Mouse (Mus musculus) brown adipose tissue, adult 24 weeks (tissue): Measurements from ENCODE around the gene Cercam. TPM values are rescaled to one million over a fixed set of nuclear protein-coding genes. Genes with fewer than 3 reads are reported as not detected.

Source experiments
- H3K27ac ChIP-seq: fragments of 200-500 bp; replicated peaks from 2 replicates; pipeline ENCODE4 v1.5.1; 2012; ENCODE audit warnings: low read depth, mild to moderate bottlenecking, low read length
- H3K4me1 ChIP-seq: fragments of 200-500 bp; 2 replicates; pipeline ENCODE4 v1.6.1; 2012; ENCODE audit warnings: low read length, mixed read lengths; ENCODE audit not compliant: control insufficient read depth, insufficient read depth, insufficient read length
- H3K4me3 ChIP-seq: fragments of 200-500 bp; 2 replicates; pipeline ENCODE4 v1.5.1; 2012; ENCODE audit warnings: low read depth, mild to moderate bottlenecking, low read length, moderate library complexity; ENCODE audit not compliant: insufficient read depth
- polyA plus RNA-seq: library from polyadenylated mRNA; stranded (reverse); fragments of >200 nt; gene quantifications from 2 replicates; pipeline ENCODE4 v1.2.4, GENCODE M21; 2012; ENCODE audit not compliant: missing spikeins, insufficient read depth, insufficient read length

The Cercam gene
- polyA plus RNA-seq, result 3.1 and 3.5 TPM in 2 replicates

- Histone ChIP-seq H3K27ac (no peak within 1 kb of the TSS), H3K4me3 (peak within 1 kb of the TSS; percentile 67), H3K4me1 (no peaks in the 10 kb centered on the region)
These were observed at the start of gene Cercam for GRCm38 (mm10) chr2:29868949-29869645. Cercam (plus strand) TSS chr2:29869164.

- Histone ChIP-seq H3K4me1 (no peaks in the 10 kb centered on the region), H3K4me3 (no peak overlapping the region), H3K27ac (no peak overlapping the region)
These were observed 49.6 kb upstream of the Cercam start for GRCm38 (mm10) chr2:29819363-29819762.

GRCm38 (mm10) chr2:29820025-29820817 lies 48.7 kb upstream of the Cercam start, which contains the start of gene Urm1:
Urm1 (plus strand) TSS chr2:29820075.
- peak within 1 kb of the TSS; percentile 68 for H3K27ac ChIP-seq
- peak within 1 kb of the TSS; percentile 66 for H3K4me3 ChIP-seq
- H3K4me1 ChIP-seq, result no peaks in the 10 kb centered on the region

- H3K4me1 ChIP-seq, result no peaks in the 10 kb centered on the region; the same call in 1 of the 2 replicates
- H3K27ac ChIP-seq, result peak overlapping the region; percentile 96
- H3K4me3 ChIP-seq, result peak overlapping the region; percentile 79
These were observed 42.5 kb upstream of the Cercam start for GRCm38 (mm10) chr2:29826318-29826925.

GRCm38 (mm10) chr2:29826926-29827708 lies 41.8 kb upstream of the Cercam start:
- no peaks in the 10 kb centered on the region; the same call in 1 of the 2 replicates for H3K4me1 ChIP-seq

GRCm38 (mm10) chr2:29827709-29828024 lies 41.3 kb upstream of the Cercam start:
- no peaks in the 10 kb centered on the region; the same call in 1 of the 2 replicates for H3K4me1 ChIP-seq
- peak overlapping the region; percentile 77 for H3K27ac ChIP-seq
- peak overlapping the region; percentile 91 for H3K4me3 ChIP-seq

More at GRCm38 (mm10) chr2:29826926-29827708, 41.8 kb upstream of the Cercam start:
- peak overlapping the region; percentile 96 for H3K27ac ChIP-seq
- H3K4me3 ChIP-seq, result peak overlapping the region; percentile 91

GRCm38 (mm10) chr2:29831106-29831505 lies 37.9 kb upstream of the Cercam start:
- no peaks in the 10 kb centered on the region; the same call in 1 of the 2 replicates for H3K4me1 ChIP-seq
- no peak overlapping the region for H3K4me3 ChIP-seq
- H3K27ac ChIP-seq, result no peak overlapping the region

GRCm38 (mm10) chr2:29833796-29834195 lies 35.2 kb upstream of the Cercam start:
- H3K27ac ChIP-seq, result no peak overlapping the region
- H3K4me3 ChIP-seq, result no peak overlapping the region
- no peaks in the 10 kb centered on the region for H3K4me1 ChIP-seq

- Histone ChIP-seq H3K27ac (no peak overlapping the region), H3K4me1 (no peaks in the 10 kb centered on the region), H3K4me3 (no peak overlapping the region)
These were observed 33.5 kb upstream of the Cercam start for GRCm38 (mm10) chr2:29835391-29835899.

GRCm38 (mm10) chr2:29839460-29839859 lies 29.5 kb upstream of the Cercam start:
- Histone ChIP-seq H3K4me1 (no peaks in the 10 kb centered on the region), H3K4me3 (no peak overlapping the region), H3K27ac (no peak overlapping the region)

GRCm38 (mm10) chr2:29843231-29844105 lies 25.5 kb upstream of the Cercam start:
- H3K4me1 ChIP-seq, result no peaks in the 10 kb centered on the region

GRCm38 (mm10) chr2:29844115-29844514 lies 24.8 kb upstream of the Cercam start:
- H3K4me1 ChIP-seq, result no peaks in the 10 kb centered on the region
- no peak overlapping the region for H3K27ac ChIP-seq
- no peak overlapping the region for H3K4me3 ChIP-seq

More at GRCm38 (mm10) chr2:29843231-29844105, 25.5 kb upstream of the Cercam start:
- H3K4me3 ChIP-seq, result no peak overlapping the region
- H3K27ac ChIP-seq, result no peak overlapping the region

GRCm38 (mm10) chr2:29844661-29845060 lies 24.3 kb upstream of the Cercam start:
- Histone ChIP-seq H3K4me1 (no peaks in the 10 kb centered on the region), H3K4me3 (no peak overlapping the region), H3K27ac (no peak overlapping the region)

- Histone ChIP-seq H3K27ac (no peak overlapping the region), H3K4me1 (no peaks in the 10 kb centered on the region), H3K4me3 (no peak overlapping the region)
These were observed 23.3 kb upstream of the Cercam start for GRCm38 (mm10) chr2:29845636-29846035.
